27 mouse cellular contexts compared by ENCODE assay signal in genomic region chr6:51256631-51257030, GRCm38 (mm10).
DNase-seq lines count a peak whose midpoint lies in the region; ATAC-seq and TF ChIP-seq lines count a peak whose summit lies in the region.
"Had no signal": no experiment of that assay in that cellular context is flagged by ENCODE, and none has a peak within 500 bp of the region (broad histone marks: within the 10 kb centered on the region; RNA-seq: fewer than 3 reads in every experiment).

No protein-coding gene starts in this region.

- H3K36me3 ChIP-seq in embryonic facial prominence, embryonic 14.5 days (ENCODE audit: control insufficient read depth, insufficient read depth, low read length): no peaks in the 10 kb centered on the region
- no peaks in the 10 kb centered on the region for H3K36me3 ChIP-seq in embryonic facial prominence, embryonic 10.5 days (replicated peaks)
- H3K36me3 ChIP-seq in hindbrain, postnatal 0 days (ENCODE audit: insufficient read depth, low read length): no peaks in the 10 kb centered on the region
- no peaks in the 10 kb centered on the region for H3K36me3 ChIP-seq in hindbrain, embryonic 16.5 days (ENCODE audit: control insufficient read depth, insufficient read depth, low read length)
- H3K36me3 ChIP-seq: embryonic facial prominence, embryonic 15.5 days; G1E; heart, embryonic 13.5 days; intestine, embryonic 15.5 days had no signal

- TF ChIP-seq CTCF in hindbrain, postnatal 0 days (IDR thresholded peaks at IDR 0.05; ENCODE audit: low read depth): no peak

- peaks cover 8% of the 10 kb centered on the region; the same call in 1 of the 2 replicates for H3K9me3 ChIP-seq in embryonic facial prominence, embryonic 14.5 days (ENCODE audit: control insufficient read depth, low read length)
- 0 out of 2 replicates have a peak, but pooled peaks cover 6% of the 10 kb centered on the region for H3K9me3 ChIP-seq in embryonic facial prominence, embryonic 10.5 days
- no peaks in the 10 kb centered on the region for H3K9me3 ChIP-seq in hindbrain, postnatal 0 days (ENCODE audit: low read length)
- no peaks in the 10 kb centered on the region for H3K9me3 ChIP-seq in hindbrain, embryonic 16.5 days (ENCODE audit: control insufficient read depth, low read length)
- H3K9me3 ChIP-seq: embryonic facial prominence, embryonic 15.5 days; intestine, embryonic 15.5 days had no signal

- 41% methylated on average over 4 of the region's 4 CpGs for WGBS in embryonic facial prominence, embryonic 14.5 days
- 75% methylated on average over 4 of the region's 4 CpGs for WGBS in embryonic facial prominence, embryonic 10.5 days
- 51% methylated on average over 4 of the region's 4 CpGs for WGBS in hindbrain, postnatal 0 days
- 57% methylated on average over 4 of the region's 4 CpGs for WGBS in hindbrain, embryonic 16.5 days

- no peak overlapping the region; the same call in 1 of the 2 replicates for H3K27ac ChIP-seq in embryonic facial prominence, embryonic 14.5 days (replicated peaks; ENCODE audit: low read depth, low read length)
- H3K27ac ChIP-seq in embryonic facial prominence, embryonic 10.5 days (replicated peaks): no peak overlapping the region
- H3K27ac ChIP-seq in hindbrain, postnatal 0 days: no peak overlapping the region
- no peak overlapping the region for H3K27ac ChIP-seq in hindbrain, embryonic 16.5 days (ENCODE audit: low read depth, low read length)
- H3K27ac ChIP-seq: embryonic facial prominence, embryonic 15.5 days; heart, embryonic 13.5 days; hindbrain, embryonic 14.5 days; intestine, embryonic 15.5 days had no signal

- no peak overlapping the region for H3K4me2 ChIP-seq in embryonic facial prominence, embryonic 14.5 days (ENCODE audit: low read depth, low read length)
- no peak overlapping the region for H3K4me2 ChIP-seq in hindbrain, postnatal 0 days (ENCODE audit: low read depth, low read length)
- no peak overlapping the region for H3K4me2 ChIP-seq in hindbrain, embryonic 16.5 days (ENCODE audit: low read length)
- H3K4me2 ChIP-seq: embryonic facial prominence, embryonic 15.5 days; heart, embryonic 13.5 days; hindbrain, embryonic 14.5 days; intestine, embryonic 15.5 days had no signal

- DNase-seq in embryonic facial prominence, embryonic 14.5 days (ENCODE audit: low spot score): peak; percentile 80
- no peak for DNase-seq in embryonic facial prominence, embryonic 10.5 days (ENCODE audit: low spot score)
- peak; percentile 25 for DNase-seq in hindbrain, postnatal 0 days (ENCODE audit: low spot score)
- DNase-seq in lung, postnatal 10 days: peak; percentile 18
- DNase-seq in lung, postnatal 36 days: no peak
- DNase-seq in brain, adult 2 months (ENCODE audit: low read depth, low spot score): peak; percentile 8
- no peak for DNase-seq in thymus, postnatal 0 days (ENCODE audit: low spot score)
- DNase-seq: adrenal gland, adult 2 months; adrenal gland, postnatal 14 days; B cell, adult 2 months; cerebellum, adult 2 months; cerebellum, adult 9-11 months; cerebellum, postnatal 36 days; embryo, embryonic 11 days; gastrocnemius, postnatal 25 days; heart, adult 18-20 months; heart, postnatal 14 days; heart, postnatal 4 days; kidney, adult 11 months had no signal

- H3K4me1 ChIP-seq in embryonic facial prominence, embryonic 14.5 days (ENCODE audit: control insufficient read depth, insufficient read depth, low read length): peaks cover 10% of the 10 kb centered on the region
- H3K4me1 ChIP-seq in embryonic facial prominence, embryonic 10.5 days: no peaks in the 10 kb centered on the region
- no peaks in the 10 kb centered on the region for H3K4me1 ChIP-seq in hindbrain, postnatal 0 days (ENCODE audit: insufficient read depth, low read length)
- H3K4me1 ChIP-seq in hindbrain, embryonic 16.5 days (ENCODE audit: control insufficient read depth, insufficient read depth, low read depth, low read length): no peaks in the 10 kb centered on the region
- H3K4me1 ChIP-seq: intestine, embryonic 15.5 days had no signal

- no peak for ATAC-seq in embryonic facial prominence, embryonic 14.5 days (ENCODE audit: low read depth)
- no peak for ATAC-seq in hindbrain, postnatal 0 days
- ATAC-seq in hindbrain, embryonic 16.5 days: no peak
- ATAC-seq: Patski had no signal

- H3K4me3 ChIP-seq in embryonic facial prominence, embryonic 14.5 days (ENCODE audit: low read depth, low read length): no peak overlapping the region
- no peak overlapping the region for H3K4me3 ChIP-seq in embryonic facial prominence, embryonic 10.5 days
- H3K4me3 ChIP-seq in hindbrain, postnatal 0 days (ENCODE audit: low read length): no peak overlapping the region
- H3K4me3 ChIP-seq in hindbrain, embryonic 16.5 days (ENCODE audit: low read length): no peak overlapping the region
- H3K4me3 ChIP-seq: embryonic facial prominence, embryonic 15.5 days; heart, embryonic 13.5 days; intestine, embryonic 15.5 days had no signal

- H3K27me3 ChIP-seq in embryonic facial prominence, embryonic 14.5 days (replicated peaks; ENCODE audit: control insufficient read depth, insufficient read depth, low read length): no peaks in the 10 kb centered on the region
- no peaks in the 10 kb centered on the region for H3K27me3 ChIP-seq in embryonic facial prominence, embryonic 10.5 days (replicated peaks; ENCODE audit: low read depth, poor library complexity, severe bottlenecking)
- H3K27me3 ChIP-seq in hindbrain, postnatal 0 days (ENCODE audit: insufficient read depth, low read length): no peaks in the 10 kb centered on the region
- no peaks in the 10 kb centered on the region for H3K27me3 ChIP-seq in hindbrain, embryonic 16.5 days (replicated peaks; ENCODE audit: control insufficient read depth, insufficient read depth, low read length)
- H3K27me3 ChIP-seq: CH12.LX; embryonic facial prominence, embryonic 15.5 days; heart, embryonic 13.5 days; intestine, embryonic 15.5 days had no signal

- H3K9ac ChIP-seq in embryonic facial prominence, embryonic 14.5 days (ENCODE audit: low read depth, low read length): 0 out of 2 replicates have a peak overlapping the region, but pooled peaks have one; percentile 30
- no peak overlapping the region for H3K9ac ChIP-seq in hindbrain, postnatal 0 days (replicated peaks; ENCODE audit: low read length)
- H3K9ac ChIP-seq in hindbrain, embryonic 16.5 days (ENCODE audit: low read depth, low read length): no peak overlapping the region
- H3K9ac ChIP-seq: embryonic facial prominence, embryonic 15.5 days; heart, embryonic 13.5 days; hindbrain, embryonic 14.5 days; intestine, embryonic 15.5 days had no signal

Comparison
In these comparisons a context has a peak if more than half of its experiments do, and no peak if none do; other contexts are left out.
1. DNase-seq: peak in embryonic facial prominence, embryonic 14.5 days (single experiment), hindbrain, postnatal 0 days (single experiment), lung, postnatal 10 days (single experiment) and brain, adult 2 months (single experiment); none in embryonic facial prominence, embryonic 10.5 days (single experiment), lung, postnatal 36 days (single experiment) and thymus, postnatal 0 days (single experiment).